Comparison of ENCODE assay signal across 12 mouse cellular contexts in the genomic region with DNA sequence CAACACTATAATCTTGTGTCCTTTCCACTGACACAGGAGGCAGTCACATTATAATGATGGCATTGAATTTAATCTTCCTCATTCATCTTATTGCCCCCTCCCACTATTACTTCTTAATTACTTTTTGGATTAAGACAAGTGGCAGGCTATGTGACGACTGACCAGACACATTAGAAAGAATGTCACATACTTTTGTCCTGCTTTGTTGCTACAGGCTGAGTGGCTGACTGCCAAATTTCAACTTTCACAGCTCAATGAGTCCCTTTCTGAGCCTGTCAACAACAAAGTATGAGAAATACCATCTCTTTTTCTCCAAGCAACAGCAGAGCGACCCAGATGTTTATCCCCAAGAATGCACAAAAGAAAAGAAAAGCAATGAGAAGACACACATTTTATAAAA.
DNase-seq lines count a peak whose midpoint lies in the region; ATAC-seq lines count a peak whose summit lies in the region.
"Had no signal": no experiment of that assay in that cellular context is flagged by ENCODE, and none has a peak within 500 bp of the region (broad histone marks: within the 10 kb centered on the region; RNA-seq: fewer than 3 reads in every experiment).

No protein-coding gene starts in this region.

- H3K27ac ChIP-seq in kidney, embryonic 14.5 days (ENCODE audit: low read depth, low read length), result no peak overlapping the region
- H3K27ac ChIP-seq in hindbrain, embryonic 16.5 days (ENCODE audit: low read depth, low read length), result no peak overlapping the region
- H3K27ac ChIP-seq: heart, embryonic 15.5 days had no signal

- H3K9ac ChIP-seq in kidney, embryonic 14.5 days (ENCODE audit: low read depth, low read length), result no peak overlapping the region
- H3K9ac ChIP-seq in hindbrain, embryonic 16.5 days (ENCODE audit: low read depth, low read length), result no peak overlapping the region
- H3K9ac ChIP-seq: heart, embryonic 15.5 days had no signal

- no peaks in the 10 kb centered on the region for H3K36me3 ChIP-seq in kidney, embryonic 14.5 days (ENCODE audit: control insufficient read depth, insufficient read depth, low read length)
- no peaks in the 10 kb centered on the region for H3K36me3 ChIP-seq in hindbrain, embryonic 16.5 days (ENCODE audit: control insufficient read depth, insufficient read depth, low read length)
- H3K36me3 ChIP-seq: G1E; heart, embryonic 15.5 days had no signal

- no peak overlapping the region for H3K4me2 ChIP-seq in kidney, embryonic 14.5 days (replicated peaks; ENCODE audit: low read depth, low read length)
- H3K4me2 ChIP-seq in hindbrain, embryonic 16.5 days (ENCODE audit: low read length), result no peak overlapping the region
- H3K4me2 ChIP-seq: heart, embryonic 15.5 days had no signal

- DNase-seq in cerebellum, postnatal 14 days, result peak; percentile 12 to 19
- no peak for DNase-seq in cerebellum, adult 11-12 months
- peak; percentile 3 to 8 for DNase-seq in kidney, adult 8-10 months
- DNase-seq in Muller cell, postnatal 12 days (ENCODE audit: inconsistent ontology term), result peak; percentile 93
- DNase-seq in embryo, embryonic 9.5 days (ENCODE audit: extremely low spot score), result no peak
- DNase-seq: gastrocnemius, postnatal 14 days; right cerebral cortex, postnatal 14 days had no signal

- no peaks in the 10 kb centered on the region for H3K27me3 ChIP-seq in kidney, embryonic 14.5 days (ENCODE audit: control insufficient read depth, insufficient read depth, low read length)
- no peaks in the 10 kb centered on the region for H3K27me3 ChIP-seq in hindbrain, embryonic 16.5 days (replicated peaks; ENCODE audit: control insufficient read depth, insufficient read depth, low read length)
- H3K27me3 ChIP-seq: heart, embryonic 15.5 days had no signal

- no peak overlapping the region for H3K4me3 ChIP-seq in kidney, embryonic 14.5 days (ENCODE audit: low read length)
- H3K4me3 ChIP-seq in hindbrain, embryonic 16.5 days (ENCODE audit: low read length), result no peak overlapping the region
- H3K4me3 ChIP-seq: heart, embryonic 15.5 days had no signal

- no peak for ATAC-seq in kidney, embryonic 14.5 days (ENCODE audit: low FRiP score, low TSS enrichment)
- peak; percentile 81 for ATAC-seq in hindbrain, embryonic 16.5 days
- ATAC-seq in activated CD4-positive, CD25-positive, alpha-beta regulatory T cell, adult 4 months, result no peak

- H3K4me1 ChIP-seq in kidney, embryonic 14.5 days (ENCODE audit: control insufficient read depth, insufficient read depth, low read length), result no peaks in the 10 kb centered on the region
- no peaks in the 10 kb centered on the region for H3K4me1 ChIP-seq in hindbrain, embryonic 16.5 days (ENCODE audit: control insufficient read depth, insufficient read depth, low read depth, low read length)

- WGBS in kidney, embryonic 14.5 days, result 42% methylated on average over 2 of the region's 2 CpGs
- WGBS in hindbrain, embryonic 16.5 days, result 26% methylated on average over 2 of the region's 2 CpGs

- no peaks in the 10 kb centered on the region for H3K9me3 ChIP-seq in kidney, embryonic 14.5 days (ENCODE audit: control insufficient read depth, low read length)
- no peaks in the 10 kb centered on the region for H3K9me3 ChIP-seq in hindbrain, embryonic 16.5 days (ENCODE audit: control insufficient read depth, low read length)
- H3K9me3 ChIP-seq: G1E; heart, embryonic 15.5 days had no signal

Comparison
In these comparisons a context has a peak if more than half of its experiments do, and no peak if none do; other contexts are left out.
1. DNase-seq: peak in cerebellum, postnatal 14 days (2 of 2), kidney, adult 8-10 months (2 of 2) and Muller cell, postnatal 12 days (single experiment); none in cerebellum, adult 11-12 months (single experiment) and embryo, embryonic 9.5 days (single experiment).